Mouse (Mus musculus) embryonic fibroblast, embryonic 13.5 days (primary cell): ENCODE results near the gene Nav2.

Experiments
- CTCF ChIP-seq: IDR thresholded peaks from 2 replicates; pipeline ENCODE4 v1.5.1; 2011; ENCODE audit warnings: mild to moderate bottlenecking, control low read depth, low read length, moderate library complexity, borderline replicate concordance; ENCODE audit not compliant: insufficient read depth
- POLR2A ChIP-seq: IDR thresholded peaks from 2 replicates; pipeline ENCODE4 v1.6.1; 2011; ENCODE audit warnings: low read depth, mild to moderate bottlenecking, control low read depth, low read length, moderate library complexity

DNA sequence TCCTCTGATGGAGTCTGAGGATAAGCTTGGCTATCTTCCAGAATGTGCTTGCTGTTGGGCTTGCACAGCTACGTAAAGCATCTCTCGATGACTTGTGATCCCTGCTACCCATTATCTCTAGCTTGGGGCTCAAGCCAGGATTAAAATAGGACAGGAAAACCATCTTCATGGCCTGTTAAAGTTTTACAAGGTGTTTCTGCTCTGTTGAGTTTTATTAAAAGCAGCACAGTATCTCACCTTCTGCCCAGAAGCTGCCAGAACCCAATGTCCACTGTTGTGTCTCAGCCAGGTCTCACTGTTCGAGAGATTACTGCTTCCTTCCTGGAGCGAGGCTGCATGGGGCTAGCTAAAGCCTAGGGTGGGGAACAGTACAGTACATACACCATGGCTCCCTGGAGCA lies 123.7 kb downstream of the Nav2 start:
- TF ChIP-seq CTCF (no peak), POLR2A (no peak)
